Mouse (Mus musculus) liver, embryonic 16.5 days (tissue): ENCODE measurements around the gene D430019H16Rik. TPM values are rescaled to one million over a fixed set of nuclear protein-coding genes. Genes with fewer than 3 reads are reported as not detected.
A peak's percentile ranks its signal among the peaks of the same experiment; 100 is the strongest.

Experiments used
- ATAC-seq: fragments of 200-750 bp; cut with Nextera tagmentation; 2 replicates; pipeline ENCODE4 v1.8.0; 2017; ENCODE audit warnings: low read depth, mild to moderate bottlenecking, moderate number of reproducible peaks, moderate library complexity
- H3K27ac ChIP-seq: fragments of 300-500 bp; sonication (generic); 2 replicates; pipeline ENCODE4 v1.5.1; 2014; ENCODE audit warnings: mild to moderate bottlenecking, low read length
- H3K27me3 ChIP-seq: fragments of 300-500 bp; sonication (generic); 2 replicates; pipeline ENCODE4 v1.6.1; 2014; ENCODE audit warnings: low read depth, low read length, mixed read lengths; ENCODE audit not compliant: control insufficient read depth, insufficient read depth
- H3K36me3 ChIP-seq: fragments of 300-500 bp; sonication (generic); 2 replicates; pipeline ENCODE4 v1.6.1; 2014; ENCODE audit warnings: mild to moderate bottlenecking; ENCODE audit not compliant: control insufficient read depth, insufficient read depth
- H3K4me1 ChIP-seq: fragments of 300-500 bp; sonication (generic); 2 replicates; pipeline ENCODE4 v1.6.1; 2014; ENCODE audit warnings: low read depth, low read length, mixed read lengths; ENCODE audit not compliant: control insufficient read depth
- H3K4me2 ChIP-seq: fragments of 300-500 bp; sonication (generic); 2 replicates; pipeline ENCODE4 v1.6.1; 2014; ENCODE audit warnings: low read depth, low read length, mixed read lengths
- H3K4me3 ChIP-seq: fragments of 300-500 bp; sonication (generic); 2 replicates; pipeline ENCODE4 v1.5.1; 2014; ENCODE audit warnings: low read depth, mild to moderate bottlenecking, low read length
- H3K9ac ChIP-seq: fragments of 300-500 bp; sonication (generic); 2 replicates; pipeline ENCODE4 v1.6.1; 2014; ENCODE audit warnings: low read depth, low read length
- H3K9me3 ChIP-seq: fragments of 300-500 bp; sonication (generic); replicated peaks from 2 replicates; pipeline ENCODE4 v1.6.1; 2016; ENCODE audit warnings: low read length; ENCODE audit not compliant: control insufficient read depth
- WGBS: fragments of 180-500 bp; shearing (Covaris S2); extraction: QIAGEN DNeasy Blood & Tissue Kit; methylation state at CpG from one replicate; pipeline ENCODE4 v1.1.7; 2014; ENCODE audit not compliant: insufficient replicate concordance; 5-methylcytosine and 5-hydroxymethylcytosine counted together
- polyA plus RNA-seq: library from polyadenylated mRNA; unstranded; fragments of >200 nt; fragmentation: Nextera tagmentation; extraction: Ambion mirVana; gene quantifications from 2 replicates; pipeline ENCODE4 v1.2.1, GENCODE M21; 2015

D430019H16Rik gene
- polyA plus RNA-seq, 1 experiment from 2014 or later: 0.04 TPM

DNA sequence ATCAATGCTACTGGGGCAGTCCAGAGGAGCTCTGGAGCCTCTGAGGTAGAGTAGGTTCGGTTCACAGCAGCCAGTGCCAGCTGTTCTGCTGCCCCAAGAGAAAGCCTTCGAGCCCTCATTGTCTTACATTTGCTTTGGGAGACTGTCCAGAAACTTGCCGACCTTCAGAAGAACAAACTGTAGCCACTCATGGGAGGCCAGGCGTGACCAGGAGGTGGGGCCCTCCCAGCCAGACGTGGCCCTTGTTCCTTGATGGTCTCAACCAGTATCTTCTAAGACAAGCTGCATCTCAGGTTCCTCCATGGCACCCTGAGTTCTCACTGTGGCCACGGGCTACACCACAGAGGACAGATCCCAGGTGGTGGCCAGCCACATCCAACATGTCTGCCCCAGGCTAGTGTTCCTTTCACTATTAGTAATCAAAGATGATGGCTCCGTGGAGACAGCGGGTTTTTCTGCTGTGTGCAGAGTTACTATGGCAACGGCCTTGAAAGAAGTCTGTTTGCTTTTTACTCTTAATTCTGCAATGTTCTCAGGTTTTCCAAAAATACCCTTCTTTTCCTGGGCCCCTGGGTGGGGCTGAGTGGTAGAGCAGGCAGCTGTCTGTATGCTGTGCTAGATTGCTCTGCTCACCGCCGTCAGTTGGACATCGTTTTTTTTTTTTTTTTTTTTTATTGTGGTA is 21.7 kb downstream of the D430019H16Rik start:
- no peak for ATAC-seq
- Histone ChIP-seq H3K9ac (no peak overlapping the region), H3K4me1 (no peaks in the 10 kb centered on the region), H3K4me2 (no peak overlapping the region), H3K4me3 (no peak overlapping the region), H3K9me3 (no peaks in the 10 kb centered on the region), H3K27ac (no peak overlapping the region), H3K36me3 (no peaks in the 10 kb centered on the region), H3K27me3 (no peaks in the 10 kb centered on the region)
- WGBS: 60% methylated on average over 12 of the region's 12 CpGs

DNA sequence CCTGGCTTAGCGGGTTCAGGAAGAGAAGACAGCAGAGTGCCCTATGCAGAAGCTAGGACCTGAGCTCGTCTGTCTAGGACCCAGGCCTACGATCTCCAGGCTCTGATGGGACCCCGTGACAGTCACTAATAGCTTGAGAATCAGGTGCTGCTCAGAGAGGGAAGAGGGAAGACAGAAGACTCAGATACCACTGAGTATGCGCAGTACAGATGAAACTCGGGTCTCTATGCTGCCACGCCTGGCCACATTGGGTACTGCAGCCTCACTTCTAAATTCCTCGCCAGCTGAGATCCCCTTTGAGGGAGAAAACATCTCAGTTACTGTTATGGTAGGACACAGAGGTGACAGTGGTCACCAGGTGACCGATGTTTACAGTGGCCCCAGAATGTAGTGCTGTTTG is 22.8 kb downstream of the D430019H16Rik start:
- H3K4me2 ChIP-seq: no peak overlapping the region
- H3K4me3 ChIP-seq: no peak overlapping the region
- H3K36me3 ChIP-seq: no peaks in the 10 kb centered on the region
- H3K9ac ChIP-seq: no peak overlapping the region
- H3K9me3 ChIP-seq: no peaks in the 10 kb centered on the region
- no peaks in the 10 kb centered on the region for H3K4me1 ChIP-seq
- H3K27me3 ChIP-seq: no peaks in the 10 kb centered on the region
- 35% methylated on average over 9 of the region's 9 CpGs for WGBS
- no peak for ATAC-seq
- H3K27ac ChIP-seq: no peak overlapping the region

DNA sequence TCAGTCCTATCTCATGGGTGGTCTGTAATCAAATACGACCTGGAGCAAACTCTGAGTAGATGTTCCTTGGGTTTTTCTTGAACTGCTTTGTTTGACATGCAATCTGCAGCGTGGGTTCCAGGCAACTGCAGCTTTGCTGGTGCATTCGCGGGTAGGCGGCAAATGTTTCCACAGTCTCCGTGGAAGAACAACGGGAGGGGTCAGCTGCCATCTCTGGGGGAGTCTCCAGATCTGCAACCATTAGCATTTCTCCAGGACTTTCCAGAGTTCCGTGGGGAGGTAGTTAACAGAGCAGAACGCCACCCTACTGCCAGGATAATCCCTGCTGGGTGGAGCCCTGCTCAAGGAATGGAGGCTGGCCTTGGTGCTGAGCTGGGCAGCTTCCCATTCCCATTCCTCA is 23.3 kb downstream of the D430019H16Rik start:
- 52% methylated on average over 9 of the region's 9 CpGs for WGBS
- H3K27ac ChIP-seq: no peak overlapping the region

DNA sequence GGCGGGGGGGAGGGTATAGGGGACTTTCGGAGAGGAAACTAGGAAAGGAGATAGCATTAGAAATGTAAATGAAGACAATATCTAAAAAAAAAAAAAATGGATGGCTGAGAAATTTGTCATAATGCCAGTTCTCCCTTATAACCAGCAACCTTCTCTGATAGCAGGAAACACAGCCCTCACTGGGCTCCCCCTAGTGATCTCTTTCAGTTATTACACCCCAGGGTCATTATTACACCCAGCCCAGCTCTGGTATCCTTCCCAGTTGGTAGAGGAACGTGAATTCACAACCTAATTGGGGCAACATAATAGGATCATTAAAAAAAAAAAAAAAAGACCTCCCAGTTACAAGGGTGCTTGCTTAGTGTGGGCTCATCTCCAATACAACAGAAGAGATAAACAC is 29.8 kb downstream of the D430019H16Rik start:
- H3K9me3 ChIP-seq: no peaks in the 10 kb centered on the region
- H3K4me2 ChIP-seq: no peak overlapping the region
- ATAC-seq: no peak

More for the DNA sequence above, 23.3 kb downstream of the D430019H16Rik start:
- Histone ChIP-seq H3K36me3 (no peaks in the 10 kb centered on the region), H3K9me3 (no peaks in the 10 kb centered on the region), H3K27me3 (no peaks in the 10 kb centered on the region), H3K4me3 (no peak overlapping the region), H3K4me2 (no peak overlapping the region), H3K9ac (no peak overlapping the region), H3K4me1 (no peaks in the 10 kb centered on the region)
- no peak for ATAC-seq

DNA sequence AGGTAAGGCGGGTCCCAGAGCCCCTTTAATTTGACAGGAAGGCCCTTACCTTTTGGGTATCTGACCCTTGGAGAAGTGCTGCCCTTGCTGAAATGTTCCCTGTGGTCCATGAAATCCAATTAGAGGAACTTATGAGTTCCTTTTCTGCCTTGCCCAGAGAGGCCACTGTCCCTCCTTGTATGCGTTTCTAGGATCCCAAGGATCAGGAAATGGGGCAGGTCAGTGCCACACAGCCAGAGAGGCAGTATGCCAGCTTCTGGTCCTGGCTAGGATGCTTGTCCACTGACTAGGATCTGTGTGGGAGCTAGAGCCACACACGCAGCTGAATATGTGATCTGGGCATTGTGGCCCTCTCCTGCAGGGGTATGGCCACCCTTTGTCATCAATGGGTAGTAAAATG is 36.6 kb downstream of the D430019H16Rik start:
- H3K27ac ChIP-seq: peak overlapping the region; percentile 50
- no peak overlapping the region for H3K4me2 ChIP-seq
- H3K36me3 ChIP-seq: no peaks in the 10 kb centered on the region
- ATAC-seq: no peak
- 46% methylated on average over 3 of the region's 3 CpGs for WGBS
- no peak overlapping the region for H3K9ac ChIP-seq
- no peaks in the 10 kb centered on the region for H3K4me1 ChIP-seq
- no peaks in the 10 kb centered on the region for H3K9me3 ChIP-seq
- H3K4me3 ChIP-seq: no peak overlapping the region
- no peaks in the 10 kb centered on the region for H3K27me3 ChIP-seq

More for the DNA sequence above, 29.8 kb downstream of the D430019H16Rik start:
- Histone ChIP-seq H3K4me1 (no peaks in the 10 kb centered on the region), H3K9ac (no peak overlapping the region), H3K36me3 (no peaks in the 10 kb centered on the region), H3K27ac (no peak overlapping the region), H3K27me3 (no peaks in the 10 kb centered on the region), H3K4me3 (no peak overlapping the region)
- WGBS: 37% methylated on average over 3 of the region's 3 CpGs

DNA sequence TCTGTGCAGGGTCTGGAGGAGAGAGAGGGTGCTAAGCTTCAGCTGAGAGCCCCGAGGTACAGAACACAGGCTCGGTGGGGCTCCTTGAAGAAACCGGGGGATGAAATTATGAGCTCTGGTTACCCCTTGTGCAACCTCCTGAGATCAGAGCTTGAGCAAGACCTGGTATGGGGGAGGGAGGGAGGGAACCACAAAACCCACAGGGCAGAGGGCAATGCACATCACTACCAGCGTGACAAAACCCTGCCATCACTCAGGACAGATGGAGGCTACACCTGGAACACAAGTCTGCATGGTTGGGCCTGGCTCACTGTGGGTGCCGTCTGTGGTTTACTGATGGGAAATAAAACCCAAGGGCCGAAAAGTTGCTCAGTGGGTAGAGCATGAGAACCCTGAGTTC is 37.1 kb downstream of the D430019H16Rik start:
- no peaks in the 10 kb centered on the region for H3K4me1 ChIP-seq
- no peaks in the 10 kb centered on the region for H3K36me3 ChIP-seq
- H3K4me2 ChIP-seq: no peak overlapping the region; the same call in 1 of the 2 replicates
- H3K9me3 ChIP-seq: no peaks in the 10 kb centered on the region
- H3K9ac ChIP-seq: no peak overlapping the region
- H3K4me3 ChIP-seq: no peak overlapping the region
- ATAC-seq: no peak; the same call in 1 of the 2 replicates
- 38% methylated on average over 6 of the region's 6 CpGs for WGBS
- no peaks in the 10 kb centered on the region for H3K27me3 ChIP-seq
- H3K27ac ChIP-seq: peak overlapping the region; percentile 50

DNA sequence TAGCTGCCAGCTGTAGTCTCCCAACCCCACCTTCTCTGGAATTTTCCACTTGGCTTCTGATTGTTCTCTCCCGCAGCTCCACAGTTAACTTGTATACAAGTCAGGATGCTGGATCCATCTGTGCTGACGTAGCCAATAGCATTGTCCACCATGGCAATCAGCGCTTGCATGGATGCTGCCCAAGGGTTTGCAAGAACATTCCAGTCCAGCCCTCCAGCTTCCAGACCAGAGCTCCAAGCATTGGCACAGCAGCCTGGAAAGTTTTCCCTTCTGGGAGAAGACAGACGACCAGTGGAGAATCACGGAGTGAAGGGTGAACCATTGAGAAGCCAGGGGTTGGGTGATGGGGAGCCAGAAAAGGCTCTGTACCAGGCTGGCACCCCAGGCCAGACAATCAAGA is 41.1 kb downstream of the D430019H16Rik start:
- H3K4me3 ChIP-seq: no peak overlapping the region
- no peaks in the 10 kb centered on the region for H3K4me1 ChIP-seq
- H3K4me2 ChIP-seq: no peak overlapping the region
- no peaks in the 10 kb centered on the region for H3K27me3 ChIP-seq
- H3K36me3 ChIP-seq: no peaks in the 10 kb centered on the region
- no peak overlapping the region for H3K27ac ChIP-seq
- ATAC-seq: no peak
- WGBS: 60% methylated on average over 5 of the region's 5 CpGs
- H3K9me3 ChIP-seq: no peaks in the 10 kb centered on the region
- H3K9ac ChIP-seq: no peak overlapping the region

DNA sequence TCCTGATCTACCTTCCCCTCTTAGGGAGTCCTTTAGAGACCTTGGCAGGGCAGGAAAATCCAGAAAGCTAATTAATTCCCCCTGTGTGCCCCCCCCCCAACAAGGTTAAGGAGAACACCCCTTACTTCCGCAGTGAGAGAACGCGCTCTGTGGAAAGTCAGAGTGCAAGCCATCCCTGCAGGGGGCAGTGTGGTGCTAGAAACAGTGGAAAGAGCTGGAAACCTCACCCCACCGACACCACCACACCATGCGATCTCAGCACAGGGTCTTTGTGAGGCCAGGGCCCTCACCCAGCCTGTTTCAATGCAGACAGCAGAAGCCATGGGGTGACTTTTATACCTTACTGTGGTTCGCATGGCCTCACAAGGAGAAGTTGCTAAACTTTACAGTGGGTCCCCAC is 44.2 kb downstream of the D430019H16Rik start:
- no peak overlapping the region for H3K9ac ChIP-seq
- H3K4me1 ChIP-seq: no peaks in the 10 kb centered on the region
- no peak overlapping the region for H3K4me2 ChIP-seq
- H3K4me3 ChIP-seq: no peak overlapping the region
- 17% methylated on average over 6 of the region's 6 CpGs for WGBS
- H3K9me3 ChIP-seq: no peaks in the 10 kb centered on the region
- no peaks in the 10 kb centered on the region for H3K27me3 ChIP-seq
- ATAC-seq: no peak
- no peaks in the 10 kb centered on the region for H3K36me3 ChIP-seq
- no peak overlapping the region for H3K27ac ChIP-seq

DNA sequence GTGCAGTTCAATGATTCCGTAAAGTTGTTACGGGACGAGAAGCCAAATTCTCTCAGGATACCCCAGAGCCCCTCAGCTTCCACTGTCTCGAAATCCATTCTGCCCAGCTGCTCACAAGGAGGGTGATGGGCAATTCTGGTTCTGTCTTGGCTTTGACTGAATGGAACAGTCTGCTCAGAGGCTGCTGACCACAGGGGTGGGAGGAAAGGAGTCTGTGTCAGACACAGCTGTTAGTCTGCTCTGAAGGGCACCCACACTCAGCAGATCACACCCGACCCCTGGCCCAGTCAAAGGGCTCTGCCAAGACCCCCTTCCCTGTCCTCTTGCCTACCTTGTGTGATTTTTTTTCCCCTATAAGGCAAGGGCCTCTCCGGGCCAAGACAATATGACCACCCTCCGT is 44.8 kb downstream of the D430019H16Rik start:
- H3K27me3 ChIP-seq: no peaks in the 10 kb centered on the region
- H3K4me1 ChIP-seq: no peaks in the 10 kb centered on the region
- no peaks in the 10 kb centered on the region for H3K9me3 ChIP-seq
- no peak overlapping the region for H3K4me2 ChIP-seq
- no peak overlapping the region for H3K4me3 ChIP-seq
- 72% methylated on average over 7 of the region's 7 CpGs for WGBS
- no peak overlapping the region for H3K9ac ChIP-seq
- H3K27ac ChIP-seq: no peak overlapping the region
- no peak for ATAC-seq
- H3K36me3 ChIP-seq: no peaks in the 10 kb centered on the region
